Mouse (Mus musculus) brain, embryonic 18.5 days (tissue): Measurements from ENCODE around the gene Pml.
A peak's percentile ranks its signal among the peaks of the same experiment; 100 is the strongest.
"Not testable (repeated sequence)": the region's sequence is repeated elsewhere in the genome, so short reads cannot be mapped to it uniquely, and the experiment has no call there.

Experiments used
- DNase-seq: peaks from one replicate; pipeline ENCODE4 v3.0.0-alpha.2; 2012; ENCODE audit warnings: low read depth, low spot score

Gene Pml

GRCm38 (mm10) chr9:58271551-58271950, 22.0 kb upstream of the Pml start:
- DNase-seq: not testable (repeated sequence)

- DNase-seq: no peak
Measured at GRCm38 (mm10) chr9:58271109-58271508, 21.5 kb upstream of the Pml start.

GRCm38 (mm10) chr9:58270081-58270480, 20.5 kb upstream of the Pml start:
- DNase-seq: no peak

- no peak for DNase-seq
Measured at GRCm38 (mm10) chr9:58268384-58269313, 19.1 kb upstream of the Pml start.

- DNase-seq: no peak
Measured at GRCm38 (mm10) chr9:58267046-58267445, 17.5 kb upstream of the Pml start.

GRCm38 (mm10) chr9:58266571-58267011, 17.0 kb upstream of the Pml start:
- DNase-seq: no peak

GRCm38 (mm10) chr9:58265368-58265767, 15.8 kb upstream of the Pml start:
- DNase-seq: no peak

- DNase-seq: no peak
Measured at GRCm38 (mm10) chr9:58262507-58262906, 12.9 kb upstream of the Pml start.

- DNase-seq: no peak
Measured at GRCm38 (mm10) chr9:58255704-58256685, 6.4 kb upstream of the Pml start.

GRCm38 (mm10) chr9:58255105-58255504, 5.5 kb upstream of the Pml start:
- DNase-seq: no peak

GRCm38 (mm10) chr9:58253805-58254122, 4.2 kb upstream of the Pml start:
- not testable (repeated sequence) for DNase-seq

GRCm38 (mm10) chr9:58253033-58253804, 3.6 kb upstream of the Pml start, which contains the start of gene Stoml1:
Stoml1 (plus strand) TSS chr9:58253164.
- DNase-seq: peak; percentile 79

- not testable (repeated sequence) for DNase-seq
Measured at GRCm38 (mm10) chr9:58250730-58251129, 1.1 kb upstream of the Pml start.

GRCm38 (mm10) chr9:58250322-58250721, 736 bp upstream of the Pml start:
- no peak for DNase-seq

- DNase-seq: no peak
Measured at GRCm38 (mm10) chr9:58248746-58249413, 706 bp downstream of the Pml start.

GRCm38 (mm10) chr9:58247064-58247759, 2.4 kb downstream of the Pml start:
- no peak for DNase-seq

GRCm38 (mm10) chr9:58246083-58246591, 3.4 kb downstream of the Pml start:
- DNase-seq: no peak

GRCm38 (mm10) chr9:58243696-58244095, 5.9 kb downstream of the Pml start:
- no peak for DNase-seq

- no peak for DNase-seq
Measured at GRCm38 (mm10) chr9:58242696-58243095, 6.9 kb downstream of the Pml start.
